Mouse (Mus musculus) C2C12 (cell line): Measurements from ENCODE around the gene Scd2. TPM values are rescaled to one million over a fixed set of nuclear protein-coding genes. Genes with fewer than 3 reads are reported as not detected.
A peak's percentile ranks its signal among the peaks of the same experiment; 100 is the strongest.
"Not testable (repeated sequence)": the region's sequence is repeated elsewhere in the genome, so short reads cannot be mapped to it uniquely, and the experiment has no call there.

ENCODE experiments used
- H3K27me3 ChIP-seq: one replicate; pipeline ENCODE4 v1.6.1; 2011; ENCODE audit not compliant: control insufficient read depth, insufficient read depth, insufficient read length
- H3K36me3 ChIP-seq: one replicate; pipeline ENCODE4 v1.6.1; 2011; ENCODE audit not compliant: control insufficient read depth, insufficient read depth
- H3K4me3 ChIP-seq: one replicate; pipeline ENCODE4 v1.5.1; 2011; ENCODE audit warnings: mild to moderate bottlenecking, control low read depth; ENCODE audit not compliant: poor library complexity, insufficient read depth, severe bottlenecking
- H3K79me2 ChIP-seq: one replicate; pipeline ENCODE4 v1.6.1; 2011; ENCODE audit not compliant: control insufficient read depth, insufficient read depth
- H3K79me3 ChIP-seq: one replicate; pipeline ENCODE4 v1.6.1; 2011; ENCODE audit warnings: low read depth, control low read depth
- H3ac ChIP-seq: one replicate; pipeline ENCODE3; 2011; ENCODE audit warnings: low read depth; ENCODE audit not compliant: control insufficient read depth, insufficient read length
- CEBPB ChIP-seq: IDR thresholded peaks from one replicate; pipeline ENCODE4 v1.6.1; 2011; ENCODE audit warnings: low read depth, mild to moderate bottlenecking, control low read depth, moderate library complexity
- CTCF ChIP-seq: IDR thresholded peaks from one replicate; pipeline ENCODE4 v1.5.1; 2011; ENCODE audit not compliant: control insufficient read depth, insufficient read depth, insufficient read length
- FOSL1 ChIP-seq: IDR thresholded peaks from one replicate; pipeline ENCODE4 v1.8.0; 2011; ENCODE audit warnings: mild to moderate bottlenecking, low read length; ENCODE audit not compliant: poor library complexity, insufficient read depth, severe bottlenecking
- MAX ChIP-seq: IDR thresholded peaks from one replicate; pipeline ENCODE4 v1.6.1; 2011; ENCODE audit warnings: mild to moderate bottlenecking, control low read depth
- MYOD1 ChIP-seq: IDR thresholded peaks from one replicate; pipeline ENCODE4 v1.6.1; 2011; ENCODE audit warnings: low read depth; ENCODE audit not compliant: control insufficient read depth, insufficient read length
- MYOG ChIP-seq: IDR thresholded peaks from one replicate; pipeline ENCODE4 v1.6.1; 2011; ENCODE audit not compliant: control insufficient read depth, insufficient read length; ENCODE audit errors: extremely low read depth
- USF1 ChIP-seq: IDR thresholded peaks from one replicate; pipeline ENCODE4 v1.6.1; 2011; ENCODE audit warnings: low read depth, mild to moderate bottlenecking, control low read depth, moderate library complexity
- polyA plus RNA-seq: library from polyadenylated mRNA; unstranded; fragments of >200 nt; fragmentation: generic; extraction: Trizol; gene quantifications from one replicate; pipeline ENCODE4 v1.2.1, GENCODE M21; 2012; ENCODE audit warnings: missing spikeins

Scd2 gene
- polyA plus RNA-seq, 1 experiment = 144 TPM

DNA sequence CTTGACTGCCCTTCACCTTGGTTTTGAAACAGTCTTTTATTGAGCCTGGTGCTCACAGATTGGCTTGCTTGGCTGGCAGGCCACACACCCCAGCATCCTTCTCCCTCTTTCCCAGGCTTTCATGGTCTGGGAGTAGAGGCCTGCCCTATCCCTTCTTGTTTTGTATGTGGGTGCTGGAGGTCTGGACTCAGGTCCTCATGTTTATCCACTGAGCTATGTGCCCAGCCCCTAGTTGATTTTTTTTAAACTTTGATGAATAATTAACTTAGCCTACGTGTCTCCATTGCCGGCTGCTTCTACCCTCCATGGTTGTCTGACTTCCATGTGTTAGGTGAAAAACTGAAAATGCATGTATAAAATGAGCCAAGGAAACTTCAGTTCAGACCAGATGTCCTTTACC lies 36.1 kb downstream of the Scd2 start:
- no peaks in the 10 kb centered on the region for H3K79me3 ChIP-seq
- H3ac ChIP-seq = no peak overlapping the region
- no peaks in the 10 kb centered on the region for H3K36me3 ChIP-seq
- H3K4me3 ChIP-seq = no peak overlapping the region
- no peaks in the 10 kb centered on the region for H3K79me2 ChIP-seq
- TF ChIP-seq CEBPB = no peak
- no peak for TF ChIP-seq MYOG
- no peak for TF ChIP-seq MYOD1
- no peak for TF ChIP-seq MAX
- no peak for TF ChIP-seq USF1
- TF ChIP-seq CTCF = no peak
- no peak for TF ChIP-seq FOSL1
- no peaks in the 10 kb centered on the region for H3K27me3 ChIP-seq

DNA sequence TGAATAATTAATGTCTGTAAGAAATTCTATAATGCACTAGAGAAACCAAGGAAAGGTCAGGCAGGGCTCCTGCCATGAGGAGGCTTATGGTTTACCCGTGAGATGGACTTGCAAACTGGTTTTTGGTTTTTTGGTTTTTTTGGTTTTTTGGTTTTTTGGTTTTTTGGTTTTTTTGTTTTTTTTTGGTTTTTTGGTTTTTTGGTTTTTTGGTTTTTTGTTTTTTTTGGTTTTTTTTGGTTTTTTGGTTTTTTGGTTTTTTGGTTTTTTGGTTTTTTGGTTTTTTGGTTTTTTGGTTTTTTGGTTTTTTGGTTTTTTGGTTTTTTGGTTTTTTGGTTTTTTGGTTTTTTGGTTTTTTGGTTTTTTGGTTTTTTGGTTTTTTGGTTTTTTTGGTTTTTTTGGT lies 37.7 kb downstream of the Scd2 start:
- H3K79me3 ChIP-seq, H3K79me2 ChIP-seq, H3K27me3 ChIP-seq, H3K4me3 ChIP-seq, H3K36me3 ChIP-seq, H3ac ChIP-seq: not testable (repeated sequence)

GRCm38 (mm10) chr19:44331911-44332310 lies 38.4 kb downstream of the Scd2 start:
- Histone ChIP-seq H3K27me3 (no peaks in the 10 kb centered on the region), H3K79me3 (no peaks in the 10 kb centered on the region), H3K36me3 (no peaks in the 10 kb centered on the region), H3K79me2 (no peaks in the 10 kb centered on the region), H3K4me3 (no peak overlapping the region), H3ac (no peak overlapping the region)
- TF ChIP-seq CEBPB (no peak), FOSL1 (no peak), MYOD1 (no peak), USF1 (peak; percentile 75)

DNA sequence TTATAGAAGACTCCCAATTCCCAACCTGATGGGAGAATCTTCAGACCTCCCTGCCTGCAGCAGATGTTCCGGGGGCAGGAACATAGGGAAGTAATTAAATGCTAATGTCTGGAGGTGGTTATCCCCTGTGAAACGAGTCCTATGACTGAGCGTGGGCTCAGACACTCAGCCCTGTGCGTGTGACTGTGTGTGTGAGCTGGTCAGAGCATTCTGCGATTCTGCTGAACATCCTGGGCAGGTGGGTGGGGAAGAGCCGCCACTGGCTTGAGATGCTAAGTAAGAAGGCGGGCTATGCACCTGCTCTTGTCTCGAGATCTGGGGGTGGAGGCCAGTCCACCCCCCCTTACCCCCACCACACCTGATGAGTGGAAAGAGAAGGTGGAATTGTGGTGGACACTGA lies 38.9 kb downstream of the Scd2 start:
- no peaks in the 10 kb centered on the region for H3K36me3 ChIP-seq
- TF ChIP-seq FOSL1 (no peak), MYOD1 (peak; percentile 43)
- no peaks in the 10 kb centered on the region for H3K27me3 ChIP-seq
- no peaks in the 10 kb centered on the region for H3K79me3 ChIP-seq
- no peak overlapping the region for H3K4me3 ChIP-seq
- H3ac ChIP-seq = no peak overlapping the region
- H3K79me2 ChIP-seq = no peaks in the 10 kb centered on the region

DNA sequence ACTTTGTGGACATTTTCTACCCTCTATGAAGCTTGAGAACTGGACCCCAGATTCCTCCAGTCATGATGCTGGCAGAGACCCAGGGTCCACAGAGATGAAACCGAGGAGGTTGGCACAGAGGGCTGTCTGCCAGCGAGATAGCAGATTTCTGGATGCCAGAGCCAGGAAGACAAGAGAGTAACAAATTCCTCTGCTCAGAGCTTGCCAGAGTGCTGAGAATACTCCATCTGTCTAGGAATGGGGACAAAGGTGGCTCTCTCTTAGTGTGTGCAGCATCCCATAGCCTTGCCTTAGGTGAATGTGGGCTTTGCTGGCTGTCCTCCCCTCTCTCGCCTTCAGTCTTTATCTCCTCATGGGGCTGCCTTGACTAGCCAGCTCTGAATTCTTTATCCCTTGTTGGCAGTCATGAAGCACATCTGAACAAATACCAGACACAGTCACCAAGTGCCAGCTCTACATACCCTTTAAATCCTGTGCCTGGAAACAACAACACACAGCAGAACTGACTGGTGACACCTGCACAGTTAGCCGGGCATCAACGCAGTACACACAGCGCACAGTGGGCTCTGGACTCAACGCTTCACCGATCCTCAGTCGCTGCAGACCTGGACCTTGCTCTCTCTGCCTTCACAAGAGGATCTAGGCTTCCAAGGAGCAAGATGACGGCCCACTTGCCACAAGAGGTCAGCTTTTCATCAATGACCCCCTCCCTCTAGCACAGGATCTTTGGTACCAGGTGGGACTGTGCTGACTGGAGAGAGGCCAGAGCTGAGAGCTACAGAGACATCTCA lies 39.6 kb downstream of the Scd2 start, which contains the start of gene Scd4:
TSS of gene Scd4 (plus strand) at position 260 of the 791 bp plus-strand sequence.
- Histone ChIP-seq H3K36me3 (no peaks in the 10 kb centered on the region), H3K4me3 (no peak within 1 kb of the TSS), H3K27me3 (no peaks in the 10 kb centered on the region), H3K79me2 (no peaks in the 10 kb centered on the region), H3K79me3 (no peaks in the 10 kb centered on the region), H3ac (no peak within 1 kb of the TSS)
- TF ChIP-seq CEBPB = no peak

DNA sequence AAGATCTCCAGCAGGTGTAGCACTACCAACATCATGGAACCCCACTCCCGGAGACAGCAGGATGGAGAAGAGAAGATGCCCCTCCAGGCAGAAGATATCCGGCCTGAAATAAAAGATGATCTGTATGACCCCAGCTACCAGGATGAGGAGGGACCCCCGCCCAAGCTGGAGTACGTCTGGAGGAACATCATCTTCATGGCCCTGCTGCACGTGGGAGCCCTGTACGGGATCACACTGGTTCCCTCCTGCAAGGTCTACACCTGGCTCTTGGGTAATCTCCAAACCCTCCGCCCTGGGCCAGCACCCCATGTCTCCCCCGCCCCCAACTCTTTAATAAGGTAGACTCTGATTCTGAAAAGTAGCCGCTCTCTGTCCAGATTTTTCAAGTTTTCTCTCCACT lies 40.5 kb downstream of the Scd2 start:
- no peaks in the 10 kb centered on the region for H3K79me3 ChIP-seq
- H3K36me3 ChIP-seq = no peaks in the 10 kb centered on the region
- no peaks in the 10 kb centered on the region for H3K79me2 ChIP-seq
- H3K27me3 ChIP-seq = no peaks in the 10 kb centered on the region
- H3K4me3 ChIP-seq = no peak overlapping the region
- TF ChIP-seq MYOG (no peak), FOSL1 (no peak), MYOD1 (no peak), CTCF (no peak), USF1 (no peak), MAX (no peak), CEBPB (no peak)
- no peak overlapping the region for H3ac ChIP-seq
